Mouse (Mus musculus) embryonic facial prominence, embryonic 10.5 days (tissue): ENCODE data around the gene Klk12. TPM values are rescaled to one million over a fixed set of nuclear protein-coding genes. Genes with fewer than 3 reads are reported as not detected.

ENCODE experiments used
- DNase-seq: peaks from one replicate; pipeline ENCODE4 v3.0.0-alpha.2; 2017; ENCODE audit warnings: low spot score
- H3K27ac ChIP-seq: fragments of 300-500 bp; sonication (generic); replicated peaks from 2 replicates; pipeline ENCODE4 v1.5.1; 2016; ENCODE audit warnings: mild to moderate bottlenecking
- H3K27me3 ChIP-seq: fragments of 300-500 bp; sonication (generic); replicated peaks from 2 replicates; pipeline ENCODE4 v1.6.1; 2016; ENCODE audit warnings: low read depth, mild to moderate bottlenecking; ENCODE audit not compliant: poor library complexity, severe bottlenecking
- H3K36me3 ChIP-seq: fragments of 300-500 bp; sonication (generic); replicated peaks from 2 replicates; pipeline ENCODE4 v1.6.1; 2016; ENCODE audit warnings: mild to moderate bottlenecking, moderate library complexity
- H3K4me1 ChIP-seq: fragments of 300-500 bp; sonication (generic); 2 replicates; pipeline ENCODE4 v1.6.1; 2016
- H3K4me3 ChIP-seq: fragments of 300-500 bp; sonication (generic); 2 replicates; pipeline ENCODE4 v1.5.1; 2016; ENCODE audit warnings: mild to moderate bottlenecking, moderate library complexity
- H3K9me3 ChIP-seq: fragments of 300-500 bp; sonication (generic); 2 replicates; pipeline ENCODE4 v1.6.1; 2016; ENCODE audit warnings: mild to moderate bottlenecking
- WGBS: fragments of 180-500 bp; shearing (Covaris S2); methylation state at CpG from one replicate; pipeline ENCODE4 v1.1.7; 2016; 5-methylcytosine and 5-hydroxymethylcytosine counted together
- polyA plus RNA-seq: library from polyadenylated mRNA; unstranded; fragments of >200 nt; fragmentation: Nextera tagmentation; extraction: Ambion mirVana; gene quantifications from 2 replicates; pipeline ENCODE4 v1.2.1, GENCODE M21; 2016

Klk12 gene
- polyA plus RNA-seq, 1 experiment from 2014 or later: not detected

- no peak for DNase-seq
- H3K27ac ChIP-seq: no peak overlapping the region
- H3K4me1 ChIP-seq: peaks cover 16% of the 10 kb centered on the region
- peaks cover 8% of the 10 kb centered on the region for H3K27me3 ChIP-seq
- no peaks in the 10 kb centered on the region for H3K36me3 ChIP-seq
- H3K9me3 ChIP-seq: no peaks in the 10 kb centered on the region
- 91% methylated on average over 10 of the region's 10 CpGs for WGBS
- H3K4me3 ChIP-seq: no peak overlapping the region
These were observed 9.7 kb downstream of the Klk12 start for GRCm38 (mm10) chr7:43778176-43778970.

- H3K36me3 ChIP-seq: no peaks in the 10 kb centered on the region
- peaks cover 23% of the 10 kb centered on the region for H3K27me3 ChIP-seq
- H3K4me3 ChIP-seq: no peak overlapping the region
- WGBS: 60% methylated on average over 6 of the region's 6 CpGs
- no peaks in the 10 kb centered on the region for H3K9me3 ChIP-seq
- no peak overlapping the region for H3K27ac ChIP-seq
- peaks cover 9% of the 10 kb centered on the region for H3K4me1 ChIP-seq
- DNase-seq: no peak
These were observed 11.5 kb downstream of the Klk12 start for GRCm38 (mm10) chr7:43780241-43780640.

- DNase-seq: no peak
- no peak within 1 kb of the TSS for H3K27ac ChIP-seq
- H3K36me3 ChIP-seq: no peaks in the 10 kb centered on the region
- no peaks in the 10 kb centered on the region for H3K9me3 ChIP-seq
- H3K4me3 ChIP-seq: no peak within 1 kb of the TSS
- peaks cover 23% of the 10 kb centered on the region for H3K27me3 ChIP-seq
- H3K4me1 ChIP-seq: peaks cover 7% of the 10 kb centered on the region
- 42% methylated on average over 5 of the region's 5 CpGs for WGBS
These were observed 12.0 kb downstream of the Klk12 start, which contains the start of gene Klk10 for GRCm38 (mm10) chr7:43780746-43781145. Klk10 (plus strand) TSS chr7:43781035.

GRCm38 (mm10) chr7:43781541-43781940 is 12.8 kb downstream of the Klk12 start:
- no peaks in the 10 kb centered on the region for H3K9me3 ChIP-seq
- WGBS: 87% methylated on average over 11 of the region's 11 CpGs
- H3K27ac ChIP-seq: no peak overlapping the region
- H3K36me3 ChIP-seq: no peaks in the 10 kb centered on the region
- DNase-seq: no peak
- peaks cover 23% of the 10 kb centered on the region for H3K27me3 ChIP-seq
- H3K4me1 ChIP-seq: peaks cover 7% of the 10 kb centered on the region
- H3K4me3 ChIP-seq: no peak overlapping the region

GRCm38 (mm10) chr7:43782275-43783265 is 13.9 kb downstream of the Klk12 start:
- WGBS: 9% methylated on average over 36 of the region's 36 CpGs
- peaks cover 7% of the 10 kb centered on the region for H3K4me1 ChIP-seq
- peak overlapping the region; percentile 52 for H3K4me3 ChIP-seq
- no peak overlapping the region; the same call in 1 of the 2 replicates for H3K27ac ChIP-seq
- H3K27me3 ChIP-seq: peaks cover 23% of the 10 kb centered on the region
- H3K9me3 ChIP-seq: no peaks in the 10 kb centered on the region
- peak; percentile 87 for DNase-seq
- H3K36me3 ChIP-seq: no peaks in the 10 kb centered on the region

- 92% methylated on average over 1 of the region's 1 CpGs for WGBS
- no peaks in the 10 kb centered on the region for H3K36me3 ChIP-seq
- H3K4me3 ChIP-seq: no peak overlapping the region
- no peaks in the 10 kb centered on the region for H3K9me3 ChIP-seq
- no peak overlapping the region for H3K27ac ChIP-seq
- DNase-seq: no peak
- H3K27me3 ChIP-seq: peaks cover 23% of the 10 kb centered on the region
- H3K4me1 ChIP-seq: peaks cover 7% of the 10 kb centered on the region
These were observed 16.6 kb downstream of the Klk12 start for GRCm38 (mm10) chr7:43785286-43785685.

GRCm38 (mm10) chr7:43788096-43788495 is 19.4 kb downstream of the Klk12 start:
- Histone ChIP-seq H3K4me3 (no peak overlapping the region), H3K9me3 (no peaks in the 10 kb centered on the region), H3K27me3 (peaks cover 18% of the 10 kb centered on the region), H3K4me1 (peaks cover under 1% of the 10 kb centered on the region; the same call in 1 of the 2 replicates), H3K27ac (no peak overlapping the region), H3K36me3 (no peaks in the 10 kb centered on the region)
- WGBS: 80% methylated on average over 3 of the region's 3 CpGs
- DNase-seq: no peak

GRCm38 (mm10) chr7:43789295-43789694 is 20.6 kb downstream of the Klk12 start:
- peaks cover 6% of the 10 kb centered on the region for H3K27me3 ChIP-seq
- H3K4me1 ChIP-seq: no peaks in the 10 kb centered on the region
- no peak overlapping the region for H3K27ac ChIP-seq
- WGBS: 76% methylated on average over 2 of the region's 2 CpGs
- H3K4me3 ChIP-seq: no peak overlapping the region
- H3K9me3 ChIP-seq: no peaks in the 10 kb centered on the region
- no peak for DNase-seq
- no peaks in the 10 kb centered on the region for H3K36me3 ChIP-seq

GRCm38 (mm10) chr7:43791591-43791990 is 22.9 kb downstream of the Klk12 start, which contains the start of gene Klk9:
Klk9 (plus strand) TSS chr7:43791891.
- Histone ChIP-seq H3K9me3 (no peaks in the 10 kb centered on the region), H3K36me3 (no peaks in the 10 kb centered on the region), H3K4me3 (no peak within 1 kb of the TSS), H3K4me1 (peaks cover 7% of the 10 kb centered on the region), H3K27me3 (peaks cover 16% of the 10 kb centered on the region), H3K27ac (no peak within 1 kb of the TSS)
- DNase-seq: no peak
- WGBS: 72% methylated on average over 7 of the region's 7 CpGs

GRCm38 (mm10) chr7:43796355-43796754 is 27.7 kb downstream of the Klk12 start:
- peak overlapping the region; percentile 67 for H3K4me3 ChIP-seq
- no peak for DNase-seq
- H3K27me3 ChIP-seq: peaks cover 37% of the 10 kb centered on the region
- WGBS: 9% methylated on average over 8 of the region's 8 CpGs
- H3K27ac ChIP-seq: no peak overlapping the region
- H3K4me1 ChIP-seq: peaks cover 20% of the 10 kb centered on the region
- H3K9me3 ChIP-seq: no peaks in the 10 kb centered on the region
- no peaks in the 10 kb centered on the region for H3K36me3 ChIP-seq

- under 1% methylated on average over 28 of the region's 28 CpGs for WGBS
- peak; percentile 63 for DNase-seq
- Histone ChIP-seq H3K9me3 (no peaks in the 10 kb centered on the region), H3K4me3 (peak within 1 kb of the TSS; percentile 67), H3K36me3 (no peaks in the 10 kb centered on the region), H3K27ac (peak within 1 kb of the TSS; percentile 59; the same call in 1 of the 2 replicates), H3K27me3 (peaks cover 37% of the 10 kb centered on the region), H3K4me1 (peaks cover 20% of the 10 kb centered on the region)
These were observed 28.7 kb downstream of the Klk12 start, which contains the start of gene Klk8 for GRCm38 (mm10) chr7:43797333-43797769. Klk8 (plus strand) TSS chr7:43797577.

GRCm38 (mm10) chr7:43797844-43798462 is 29.3 kb downstream of the Klk12 start:
- H3K9me3 ChIP-seq: no peaks in the 10 kb centered on the region
- peaks cover 37% of the 10 kb centered on the region for H3K27me3 ChIP-seq
- H3K27ac ChIP-seq: no peak overlapping the region
- H3K4me1 ChIP-seq: peaks cover 20% of the 10 kb centered on the region
- peak; percentile 20 for DNase-seq
- 39% methylated on average over 13 of the region's 13 CpGs for WGBS
- H3K4me3 ChIP-seq: peak overlapping the region; percentile 67
- H3K36me3 ChIP-seq: no peaks in the 10 kb centered on the region
